Mouse (Mus musculus) spleen, embryonic (tissue): ENCODE results near the gene Fkbp5.

Experiments used
- CTCF ChIA-PET: fragments of 350-600 bp; sonication (Branson Sonifier 250); formaldehyde crosslinking; loops from one replicate; lab custom pipeline; 2022; lab: Charles Lee

Gene Fkbp5

GRCm38 (mm10) chr17:28517441-28517955 lies at the start of gene Fkbp5:
Fkbp5 (minus strand) TSS chr17:28517527.
- CTCF ChIA-PET, result interaction anchor here (1.1 kb wide), 1 partner anchor 10 kb away, joined by 3 read pairs; no protein-coding TSS in a partner anchor

GRCm38 (mm10) chr17:28565181-28565580 lies 47.9 kb upstream of the Fkbp5 start:
- CTCF ChIA-PET, result no interaction called here

- CTCF ChIA-PET, result interaction anchor here (0.5 kb wide), 1 partner anchor 153 kb away, joined by 3 read pairs; no protein-coding TSS in a partner anchor
Measured at GRCm38 (mm10) chr17:28561613-28562012, 44.3 kb upstream of the Fkbp5 start.

- CTCF ChIA-PET, result interaction anchor here (0.7 kb wide), 1 partner anchor 366 kb away, joined by 3 read pairs; no protein-coding TSS in a partner anchor
Measured at GRCm38 (mm10) chr17:28560598-28560997, 43.3 kb upstream of the Fkbp5 start, which contains the start of gene Clps. Clps (minus strand) TSS chr17:28560766.

- CTCF ChIA-PET, result no interaction called here
Measured at GRCm38 (mm10) chr17:28557772-28558171, 40.4 kb upstream of the Fkbp5 start.

GRCm38 (mm10) chr17:28556635-28557396 lies 39.5 kb upstream of the Fkbp5 start:
- CTCF ChIA-PET, result interaction anchor here (1.1 kb wide), 1 partner anchor 12 kb away, joined by 3 read pairs; no protein-coding TSS in a partner anchor

- CTCF ChIA-PET, result interaction anchor here (0.6 to 1.2 kb wide), 2 partner anchors 26 to 29 kb away, joined by 4 to 10 read pairs; no protein-coding TSS in a partner anchor
Measured at GRCm38 (mm10) chr17:28554021-28554420, 36.7 kb upstream of the Fkbp5 start.

- CTCF ChIA-PET, result interaction anchor here (0.6 to 1.2 kb wide), 2 partner anchors 25 to 28 kb away, joined by 4 to 10 read pairs; no protein-coding TSS in a partner anchor
Measured at GRCm38 (mm10) chr17:28553040-28553793, 35.9 kb upstream of the Fkbp5 start.

GRCm38 (mm10) chr17:28549111-28549510 lies 31.8 kb upstream of the Fkbp5 start, which contains the start of gene Clpsl2:
Clpsl2 (plus strand) TSS chr17:28549411.
- CTCF ChIA-PET, result no interaction called here

GRCm38 (mm10) chr17:28548550-28548949 lies 31.2 kb upstream of the Fkbp5 start:
- CTCF ChIA-PET, result no interaction called here

GRCm38 (mm10) chr17:28546925-28547324 lies 29.6 kb upstream of the Fkbp5 start:
- CTCF ChIA-PET, result no interaction called here

- CTCF ChIA-PET, result interaction anchor here (0.7 kb wide), 1 partner anchor 131 kb away, joined by 6 read pairs; no protein-coding TSS in a partner anchor
Measured at GRCm38 (mm10) chr17:28537881-28538280, 20.6 kb upstream of the Fkbp5 start.

- CTCF ChIA-PET, result no interaction called here
Measured at GRCm38 (mm10) chr17:28533327-28533726, 16.0 kb upstream of the Fkbp5 start.

- CTCF ChIA-PET, result no interaction called here
Measured at GRCm38 (mm10) chr17:28532557-28532956, 15.2 kb upstream of the Fkbp5 start.

GRCm38 (mm10) chr17:28531946-28532345 lies 14.6 kb upstream of the Fkbp5 start:
- CTCF ChIA-PET, result no interaction called here

GRCm38 (mm10) chr17:28530506-28530905 lies 13.2 kb upstream of the Fkbp5 start, which contains the start of gene Armc12:
Armc12 (plus strand) TSS chr17:28530806.
- CTCF ChIA-PET, result interaction anchor here (0.9 kb wide), 1 partner anchor 123 kb away, joined by 3 read pairs; no protein-coding TSS in a partner anchor

GRCm38 (mm10) chr17:28529116-28529515 lies 11.8 kb upstream of the Fkbp5 start:
- CTCF ChIA-PET, result interaction anchor here (0.6 to 2.1 kb wide), 3 partner anchors 124 to 823 kb away, joined by 3 to 8 read pairs (median 3); no protein-coding TSS in a partner anchor

GRCm38 (mm10) chr17:28528043-28528351 lies 10.7 kb upstream of the Fkbp5 start:
- CTCF ChIA-PET, result interaction anchor here (0.5 to 2.1 kb wide), 8 partner anchors 26 to 226 kb away, joined by 3 to 15 read pairs (median 4); no protein-coding TSS in a partner anchor

- CTCF ChIA-PET, result interaction anchor here (0.5 to 2.1 kb wide), 8 partner anchors 9 to 158 kb away, joined by 3 to 8 read pairs (median 4); no protein-coding TSS in a partner anchor
Measured at GRCm38 (mm10) chr17:28527184-28528042, 10.1 kb upstream of the Fkbp5 start.

- CTCF ChIA-PET, result interaction anchor here (0.7 to 1.6 kb wide), 7 partner anchors 9 to 170 kb away, joined by 3 to 10 read pairs (median 5); no protein-coding TSS in a partner anchor
Measured at GRCm38 (mm10) chr17:28524831-28525430, 7.6 kb upstream of the Fkbp5 start.
